Mouse (Mus musculus) brain, embryonic 14.5 days (tissue): ENCODE results near the gene Sel1l2.

Source experiments
- CTCF ChIP-seq: fragments of 200-500 bp; IDR thresholded peaks from 2 replicates; pipeline ENCODE4 v1.5.1; 2012; ENCODE audit warnings: inconsistent platforms, mild to moderate bottlenecking, moderate library complexity, borderline replicate concordance; ENCODE audit not compliant: insufficient read depth, insufficient read length; ENCODE audit errors: extremely low read depth
- POLR2A ChIP-seq: fragments of 200-500 bp; IDR thresholded peaks from 2 replicates; pipeline ENCODE4 v1.6.1; 2012; ENCODE audit warnings: mild to moderate bottlenecking, inconsistent platforms, borderline replicate concordance; ENCODE audit not compliant: poor library complexity, insufficient read depth, insufficient read length, severe bottlenecking; ENCODE audit errors: extremely low read depth

GRCm38 (mm10) chr2:140389525-140389924 lies at the start of gene Sel1l2:
- TF ChIP-seq CTCF (no peak), POLR2A (no peak)
